Mouse (Mus musculus) hindbrain, embryonic 10.5 days (tissue): ENCODE results near the gene Mgat5b. TPM values are rescaled to one million over a fixed set of nuclear protein-coding genes. Genes with fewer than 3 reads are reported as not detected.

Experiments used
- DNase-seq: peaks from one replicate; pipeline ENCODE4 v3.0.0-alpha.2; 2017; ENCODE audit warnings: low spot score
- H3K27ac ChIP-seq: fragments of 300-500 bp; sonication (generic); 2 replicates; pipeline ENCODE4 v1.5.1; 2016; ENCODE audit warnings: mild to moderate bottlenecking, moderate library complexity
- H3K27me3 ChIP-seq: fragments of 300-500 bp; sonication (generic); 2 replicates; pipeline ENCODE4 v1.6.1; 2016; ENCODE audit warnings: mild to moderate bottlenecking; ENCODE audit not compliant: poor library complexity, insufficient read depth, severe bottlenecking
- H3K36me3 ChIP-seq: fragments of 300-500 bp; sonication (generic); 2 replicates; pipeline ENCODE4 v1.6.1; 2016; ENCODE audit warnings: mild to moderate bottlenecking, moderate library complexity
- H3K4me1 ChIP-seq: fragments of 300-500 bp; sonication (generic); replicated peaks from 2 replicates; pipeline ENCODE4 v1.6.1; 2016; ENCODE audit warnings: mild to moderate bottlenecking
- H3K4me3 ChIP-seq: fragments of 300-500 bp; sonication (generic); 2 replicates; pipeline ENCODE4 v1.5.1; 2016; ENCODE audit warnings: mild to moderate bottlenecking, moderate library complexity
- H3K9me3 ChIP-seq: fragments of 300-500 bp; sonication (generic); 2 replicates; pipeline ENCODE4 v1.6.1; 2016; ENCODE audit warnings: mild to moderate bottlenecking, moderate library complexity
- WGBS: fragments of 180-500 bp; shearing (Covaris S2); methylation state at CpG from one replicate; pipeline ENCODE4 v1.1.7; 2016; 5-methylcytosine and 5-hydroxymethylcytosine counted together
- polyA plus RNA-seq: library from polyadenylated mRNA; unstranded; fragments of >200 nt; fragmentation: Nextera tagmentation; extraction: Ambion mirVana; gene quantifications from 2 replicates; pipeline ENCODE4 v1.2.1, GENCODE M21; 2016

The Mgat5b gene
- polyA plus RNA-seq, 1 experiment from 2014 or later, result 12.8 TPM

GRCm38 (mm10) chr11:116994095-116994582 is 75.5 kb downstream of the Mgat5b start:
- no peaks in the 10 kb centered on the region for H3K9me3 ChIP-seq
- peak; percentile 55 for DNase-seq
- WGBS, result 3% methylated on average over 18 of the region's 18 CpGs
- peak overlapping the region; percentile 49 for H3K4me3 ChIP-seq
- H3K4me1 ChIP-seq, result peaks cover 26% of the 10 kb centered on the region
- H3K27ac ChIP-seq, result peak overlapping the region; percentile 62
- H3K36me3 ChIP-seq, result no peaks in the 10 kb centered on the region
- peaks cover 50% of the 10 kb centered on the region for H3K27me3 ChIP-seq

- H3K36me3 ChIP-seq, result no peaks in the 10 kb centered on the region
- no peak overlapping the region for H3K27ac ChIP-seq
- H3K4me1 ChIP-seq, result peaks cover 39% of the 10 kb centered on the region
- no peak for DNase-seq
- no peak overlapping the region for H3K4me3 ChIP-seq
- peaks cover 65% of the 10 kb centered on the region for H3K27me3 ChIP-seq
- H3K9me3 ChIP-seq, result no peaks in the 10 kb centered on the region
- WGBS, result 32% methylated on average over 3 of the region's 3 CpGs
Observed at GRCm38 (mm10) chr11:116996976-116997375, 78.3 kb downstream of the Mgat5b start.

- Histone ChIP-seq H3K9me3 (no peaks in the 10 kb centered on the region), H3K27me3 (peaks cover 58% of the 10 kb centered on the region), H3K4me3 (no peak overlapping the region), H3K4me1 (peaks cover 48% of the 10 kb centered on the region), H3K27ac (no peak overlapping the region), H3K36me3 (no peaks in the 10 kb centered on the region)
- no peak for DNase-seq
- WGBS, result 91% methylated on average over 5 of the region's 5 CpGs
Observed at GRCm38 (mm10) chr11:116998935-116999334, 80.3 kb downstream of the Mgat5b start.

GRCm38 (mm10) chr11:117000219-117000618 is 81.6 kb downstream of the Mgat5b start:
- no peak for DNase-seq
- Histone ChIP-seq H3K4me3 (no peak overlapping the region), H3K9me3 (no peaks in the 10 kb centered on the region), H3K36me3 (no peaks in the 10 kb centered on the region), H3K27me3 (peaks cover 58% of the 10 kb centered on the region), H3K27ac (peak overlapping the region; percentile 50; the same call in 1 of the 2 replicates), H3K4me1 (peaks cover 48% of the 10 kb centered on the region)
- WGBS, result 5% methylated on average over 3 of the region's 3 CpGs

- peaks cover 48% of the 10 kb centered on the region for H3K4me1 ChIP-seq
- H3K27me3 ChIP-seq, result peaks cover 54% of the 10 kb centered on the region
- no peaks in the 10 kb centered on the region for H3K9me3 ChIP-seq
- no peak overlapping the region for H3K4me3 ChIP-seq
- H3K36me3 ChIP-seq, result no peaks in the 10 kb centered on the region
- DNase-seq, result no peak
- H3K27ac ChIP-seq, result peak overlapping the region; percentile 50
- 36% methylated on average over 4 of the region's 4 CpGs for WGBS
Observed at GRCm38 (mm10) chr11:117001789-117002188, 83.1 kb downstream of the Mgat5b start.

- DNase-seq, result peak; percentile 55
- no peaks in the 10 kb centered on the region for H3K36me3 ChIP-seq
- no peaks in the 10 kb centered on the region for H3K9me3 ChIP-seq
- peak overlapping the region; percentile 80 for H3K27ac ChIP-seq
- peaks cover 48% of the 10 kb centered on the region for H3K4me1 ChIP-seq
- peaks cover 53% of the 10 kb centered on the region for H3K27me3 ChIP-seq
- peak overlapping the region; percentile 18; the same call in 1 of the 2 replicates for H3K4me3 ChIP-seq
- WGBS, result 28% methylated on average over 9 of the region's 9 CpGs
Observed at GRCm38 (mm10) chr11:117003503-117003902, 84.8 kb downstream of the Mgat5b start.

GRCm38 (mm10) chr11:117004277-117004676 is 85.6 kb downstream of the Mgat5b start:
- H3K4me3 ChIP-seq, result 0 out of 2 replicates have a peak overlapping the region, but pooled peaks have one; percentile 12
- no peaks in the 10 kb centered on the region for H3K9me3 ChIP-seq
- H3K27me3 ChIP-seq, result peaks cover 54% of the 10 kb centered on the region
- H3K36me3 ChIP-seq, result no peaks in the 10 kb centered on the region
- H3K27ac ChIP-seq, result peak overlapping the region; percentile 80
- peak; percentile 24 for DNase-seq
- H3K4me1 ChIP-seq, result peaks cover 48% of the 10 kb centered on the region
- WGBS, result 14% methylated on average over 9 of the region's 9 CpGs

- H3K9me3 ChIP-seq, result peaks cover under 1% of the 10 kb centered on the region; the same call in 1 of the 2 replicates
Observed at GRCm38 (mm10) chr11:117017462-117017861, 98.8 kb downstream of the Mgat5b start.

GRCm38 (mm10) chr11:117018410-117018809 is 99.7 kb downstream of the Mgat5b start:
- Histone ChIP-seq H3K9me3 (peaks cover 4% of the 10 kb centered on the region), H3K36me3 (no peaks in the 10 kb centered on the region), H3K27ac (peak overlapping the region; percentile 62), H3K4me1 (peaks cover 29% of the 10 kb centered on the region), H3K27me3 (peaks cover 9% of the 10 kb centered on the region), H3K4me3 (peak overlapping the region; percentile 24; the same call in 1 of the 2 replicates)
- peak; percentile 82 for DNase-seq
- WGBS, result 8% methylated on average over 8 of the region's 8 CpGs

More at GRCm38 (mm10) chr11:117017462-117017861, 98.8 kb downstream of the Mgat5b start:
- Histone ChIP-seq H3K27me3 (peaks cover 9% of the 10 kb centered on the region), H3K4me3 (no peak overlapping the region), H3K4me1 (peaks cover 29% of the 10 kb centered on the region), H3K27ac (no peak overlapping the region), H3K36me3 (no peaks in the 10 kb centered on the region)
- WGBS, result 29% methylated on average over 4 of the region's 4 CpGs
- DNase-seq, result no peak

GRCm38 (mm10) chr11:117021026-117021425 is 102.4 kb downstream of the Mgat5b start:
- H3K27ac ChIP-seq, result no peak overlapping the region
- peaks cover 11% of the 10 kb centered on the region for H3K9me3 ChIP-seq
- peaks cover 9% of the 10 kb centered on the region for H3K27me3 ChIP-seq
- 76% methylated on average over 2 of the region's 2 CpGs for WGBS
- H3K4me1 ChIP-seq, result peaks cover 29% of the 10 kb centered on the region
- H3K4me3 ChIP-seq, result no peak overlapping the region
- DNase-seq, result no peak
- no peaks in the 10 kb centered on the region for H3K36me3 ChIP-seq

GRCm38 (mm10) chr11:117023537-117023936 is 104.9 kb downstream of the Mgat5b start:
- Histone ChIP-seq H3K27ac (no peak overlapping the region), H3K9me3 (peaks cover 11% of the 10 kb centered on the region), H3K27me3 (peaks cover 5% of the 10 kb centered on the region), H3K36me3 (no peaks in the 10 kb centered on the region), H3K4me1 (peaks cover 28% of the 10 kb centered on the region), H3K4me3 (no peak overlapping the region)
- no peak for DNase-seq
- 94% methylated on average over 3 of the region's 3 CpGs for WGBS

- Histone ChIP-seq H3K36me3 (no peaks in the 10 kb centered on the region), H3K27me3 (peaks cover 5% of the 10 kb centered on the region), H3K4me3 (no peak overlapping the region), H3K4me1 (peaks cover 46% of the 10 kb centered on the region), H3K27ac (peak overlapping the region; percentile 81), H3K9me3 (peaks cover 11% of the 10 kb centered on the region)
- 57% methylated on average over 10 of the region's 10 CpGs for WGBS
- DNase-seq, result no peak
Observed at GRCm38 (mm10) chr11:117027681-117028080, 109.0 kb downstream of the Mgat5b start.

- WGBS, result 51% methylated on average over 19 of the region's 19 CpGs
- peak; percentile 26 for DNase-seq
- Histone ChIP-seq H3K9me3 (peaks cover 1% of the 10 kb centered on the region; the same call in 1 of the 2 replicates), H3K4me1 (peaks cover 46% of the 10 kb centered on the region), H3K36me3 (no peaks in the 10 kb centered on the region), H3K27ac (peak overlapping the region; percentile 81), H3K4me3 (no peak overlapping the region), H3K27me3 (peaks cover 5% of the 10 kb centered on the region)
Observed at GRCm38 (mm10) chr11:117028861-117029568, 110.4 kb downstream of the Mgat5b start.
